Mouse (Mus musculus) urinary bladder, postnatal 25 days (tissue): ENCODE measurements around the gene Pam16.
A peak's percentile ranks its signal among the peaks of the same experiment; 100 is the strongest.

Experiments used
- DNase-seq: peaks from one replicate; pipeline ENCODE4 v3.0.0; 2022; ENCODE audit warnings: low spot score

Pam16 gene

GRCm38 (mm10) chr16:4646831-4647230, 22.0 kb upstream of the Pam16 start:
- no peak for DNase-seq

DNA sequence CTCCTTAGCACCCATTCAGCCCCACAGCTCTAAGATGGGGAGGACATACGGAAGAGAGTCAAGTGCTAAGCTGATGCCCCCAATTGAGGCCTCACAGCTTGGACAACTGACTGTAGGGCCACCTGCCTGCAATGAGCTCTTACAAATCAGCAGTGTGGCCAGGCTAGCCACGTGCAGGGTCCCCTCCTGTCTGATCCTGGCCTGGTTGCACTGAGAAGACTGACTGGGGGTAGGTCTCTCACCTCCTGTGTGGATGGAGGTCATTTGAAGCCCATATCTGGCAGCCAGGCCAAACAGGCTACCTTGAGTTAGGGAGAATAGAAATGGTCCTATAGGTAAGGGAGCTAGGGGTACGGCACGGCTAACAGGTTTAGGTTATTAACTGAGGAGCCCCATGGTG, 21.1 kb upstream of the Pam16 start:
- DNase-seq: no peak

- peak; percentile 61 for DNase-seq
Measured at GRCm38 (mm10) chr16:4643670-4644419, 19.1 kb upstream of the Pam16 start.

DNA sequence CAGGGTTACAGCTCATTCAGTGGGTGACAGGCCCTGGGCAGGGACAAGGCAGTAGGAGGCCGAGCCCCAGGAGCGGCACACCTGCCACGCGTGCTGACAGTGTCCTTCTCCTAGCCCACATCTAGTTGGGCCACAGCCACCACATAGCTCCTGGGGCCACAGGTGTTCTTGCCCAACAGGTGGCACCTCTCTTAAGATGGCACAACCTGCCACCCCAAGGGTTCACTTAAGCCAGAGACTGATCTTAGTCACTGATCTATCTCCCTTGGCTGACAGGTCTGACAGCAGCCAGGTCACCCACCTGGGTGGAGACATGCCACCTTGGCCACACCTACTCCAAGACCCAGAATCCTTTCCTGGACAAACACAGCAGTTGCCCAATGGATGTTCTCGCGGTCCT, 18.1 kb upstream of the Pam16 start:
- DNase-seq: no peak

DNA sequence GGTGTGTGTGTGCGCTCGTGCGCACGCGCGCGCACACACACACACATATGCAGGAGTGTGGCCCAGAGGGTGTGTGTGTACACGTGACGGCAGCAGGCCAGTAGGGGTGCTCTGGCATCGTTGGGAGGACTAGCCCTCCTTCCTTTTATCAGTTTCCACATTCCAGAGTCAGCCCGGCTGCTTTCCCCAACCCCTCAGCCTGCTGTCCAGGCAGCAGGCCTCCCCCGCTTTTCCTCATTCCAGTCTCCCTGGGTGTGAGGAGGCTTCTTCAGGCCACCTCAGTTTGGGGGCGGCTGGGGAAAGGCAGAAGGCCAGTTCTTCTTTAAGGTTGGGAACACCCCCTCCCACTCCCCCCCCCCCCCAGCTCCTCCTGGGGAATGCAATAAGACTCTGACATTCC, 17.4 kb upstream of the Pam16 start:
- DNase-seq: peak; percentile 53

DNA sequence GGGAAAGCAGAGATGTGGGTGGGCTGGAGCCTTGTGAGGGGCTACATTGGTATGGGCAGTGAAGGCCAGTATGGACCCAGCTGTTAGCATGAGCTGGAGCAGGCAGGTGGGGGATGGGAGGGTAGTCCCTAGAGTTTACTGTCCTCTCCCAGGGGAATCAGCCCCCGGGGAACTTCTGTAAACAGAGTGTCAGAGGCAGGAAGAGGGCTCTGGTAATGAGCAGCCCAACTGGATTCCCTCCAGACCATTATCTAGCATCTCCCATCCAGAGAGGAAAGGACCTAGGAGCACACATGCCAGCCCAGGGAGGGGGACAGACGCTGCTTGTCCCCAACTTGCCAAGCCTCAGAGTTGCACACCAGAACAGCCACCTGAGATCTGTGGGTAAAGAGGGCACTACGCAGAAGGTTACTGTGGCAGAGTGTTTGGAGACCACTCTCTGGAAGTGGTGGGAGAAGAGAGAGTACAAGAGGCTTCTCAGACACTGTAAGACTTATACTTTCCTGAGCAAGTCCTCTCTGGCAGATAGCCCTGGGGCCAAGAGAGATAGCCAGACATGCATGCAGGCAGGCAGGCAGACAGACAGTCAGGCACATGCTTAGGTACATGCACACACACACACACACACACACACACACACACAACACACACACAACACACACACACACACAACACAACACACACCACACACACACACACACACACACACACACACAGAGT, 16.5 kb upstream of the Pam16 start:
- no peak for DNase-seq

- DNase-seq: no peak
Measured at GRCm38 (mm10) chr16:4640267-4641005, 15.6 kb upstream of the Pam16 start.

DNA sequence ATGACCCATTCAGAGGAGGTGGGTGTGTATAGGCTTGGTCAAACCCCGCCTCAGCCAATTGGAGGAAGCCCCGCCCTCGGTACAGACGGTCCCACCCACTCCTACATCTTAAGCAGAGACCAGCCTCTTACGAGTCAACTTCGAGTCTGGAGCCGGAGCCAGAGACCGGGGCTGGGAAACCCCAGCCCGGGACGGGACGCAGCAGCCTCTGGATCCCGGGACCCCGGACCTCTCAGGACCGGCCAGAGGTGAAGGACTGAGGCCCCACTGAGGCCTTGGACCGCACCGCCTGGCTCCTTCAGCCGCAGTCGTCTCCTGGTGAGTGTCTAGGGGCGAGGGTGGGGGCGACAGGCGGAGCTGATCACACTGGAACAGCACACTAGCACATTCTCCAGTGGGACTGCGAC, 15.0 kb upstream of the Pam16 start, which contains the start of the genes Vasn and Dnaja3:
Vasn (plus strand) TSS at position 111 of the 407 bp plus-strand sequence.
Dnaja3 (plus strand) TSS at position 159 of the 407 bp plus-strand sequence.
- peak; percentile 81 for DNase-seq

- DNase-seq: no peak
Measured at GRCm38 (mm10) chr16:4638891-4639390, 14.2 kb upstream of the Pam16 start.

- no peak for DNase-seq
Measured at GRCm38 (mm10) chr16:4635760-4636159, 11.0 kb upstream of the Pam16 start.

GRCm38 (mm10) chr16:4634681-4635080, 9.9 kb upstream of the Pam16 start:
- no peak for DNase-seq

DNA sequence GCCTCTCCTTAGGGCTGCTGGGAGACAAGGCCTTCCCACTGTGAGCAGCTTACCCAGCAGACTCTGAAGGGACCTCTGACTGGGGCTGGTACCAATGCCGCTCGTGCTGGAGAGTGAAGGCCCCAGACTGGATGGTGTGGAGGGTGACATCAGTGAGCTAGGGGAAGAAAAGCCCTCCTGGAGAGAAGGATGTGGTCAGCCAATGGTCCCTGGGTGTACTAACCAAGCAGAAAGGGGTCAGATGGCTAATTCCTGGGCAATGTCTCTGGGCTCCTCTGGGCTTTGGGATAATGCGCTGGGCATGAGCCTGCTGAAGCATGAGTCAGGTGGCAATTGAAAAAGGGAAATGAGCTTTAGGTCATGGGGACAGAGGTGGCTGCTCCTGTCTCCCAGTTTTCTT, 8.9 kb upstream of the Pam16 start:
- no peak for DNase-seq

DNA sequence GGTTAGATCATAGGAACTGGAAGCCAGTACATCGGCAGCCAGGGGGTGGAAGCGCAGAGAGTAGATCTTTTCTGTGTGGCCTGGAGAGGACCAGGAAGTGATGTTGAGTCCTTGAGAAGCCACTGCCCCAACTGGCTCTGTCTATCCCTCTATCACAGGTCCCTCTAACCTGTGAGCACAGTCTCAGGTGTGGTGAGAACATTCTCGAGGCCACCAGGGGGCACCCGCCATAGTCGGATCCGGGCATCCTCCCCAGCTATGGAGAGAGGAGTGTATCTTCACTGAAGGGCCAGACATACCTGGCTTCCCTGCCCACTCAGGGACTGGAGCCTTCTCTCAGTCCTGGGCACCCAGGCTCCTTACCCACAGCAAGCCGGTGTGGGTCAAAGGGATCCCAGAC, 7.3 kb upstream of the Pam16 start:
- DNase-seq: peak; percentile 56

GRCm38 (mm10) chr16:4629950-4630349, 5.2 kb upstream of the Pam16 start:
- peak; percentile 81 for DNase-seq

GRCm38 (mm10) chr16:4628898-4629419, 4.2 kb upstream of the Pam16 start:
- DNase-seq: no peak

DNA sequence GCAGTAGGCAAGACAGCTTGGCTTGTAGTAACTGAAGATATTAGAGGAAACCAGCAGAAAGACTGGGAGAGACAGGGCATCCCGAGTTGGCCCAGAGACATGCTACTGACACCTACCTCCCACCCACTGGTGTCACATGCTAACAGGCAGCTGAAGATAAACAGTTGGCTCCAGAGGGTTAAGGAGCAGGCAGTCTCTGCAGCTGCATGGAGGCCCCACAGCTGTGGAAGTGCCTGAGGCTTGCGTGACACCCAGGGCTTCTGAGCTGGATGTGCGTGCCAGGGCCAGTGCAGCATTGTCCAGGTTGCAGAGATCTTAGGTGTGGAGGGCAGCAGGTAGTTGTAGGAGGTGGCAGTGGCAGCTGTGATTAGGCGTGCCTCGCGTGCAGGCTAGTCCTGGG, 2.3 kb upstream of the Pam16 start:
- DNase-seq: no peak

- DNase-seq: no peak
Measured at GRCm38 (mm10) chr16:4624074-4624473, 714 bp downstream of the Pam16 start.

- DNase-seq: no peak
Measured at GRCm38 (mm10) chr16:4616829-4617228, 8.0 kb downstream of the Pam16 start.

DNA sequence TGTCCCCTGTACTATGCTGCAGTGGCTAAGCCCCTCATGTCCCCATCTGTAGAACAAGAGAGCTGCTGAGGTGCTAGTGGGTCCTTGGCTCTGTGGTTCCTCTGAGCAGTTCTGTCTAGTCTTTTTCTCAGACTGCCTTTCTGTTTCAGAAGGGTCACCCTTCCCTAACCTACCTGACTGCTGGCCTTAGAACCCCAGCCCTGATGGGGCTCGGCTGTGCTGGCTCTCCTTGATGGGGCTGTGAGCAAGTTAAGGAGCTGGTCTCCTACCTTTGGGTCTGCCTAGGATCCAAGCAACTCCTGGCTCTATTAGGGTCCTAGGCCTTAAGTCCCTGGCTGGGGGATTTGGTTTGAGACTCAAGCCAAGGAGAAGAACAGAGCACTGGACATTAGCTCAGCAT, 9.5 kb downstream of the Pam16 start:
- DNase-seq: no peak

DNA sequence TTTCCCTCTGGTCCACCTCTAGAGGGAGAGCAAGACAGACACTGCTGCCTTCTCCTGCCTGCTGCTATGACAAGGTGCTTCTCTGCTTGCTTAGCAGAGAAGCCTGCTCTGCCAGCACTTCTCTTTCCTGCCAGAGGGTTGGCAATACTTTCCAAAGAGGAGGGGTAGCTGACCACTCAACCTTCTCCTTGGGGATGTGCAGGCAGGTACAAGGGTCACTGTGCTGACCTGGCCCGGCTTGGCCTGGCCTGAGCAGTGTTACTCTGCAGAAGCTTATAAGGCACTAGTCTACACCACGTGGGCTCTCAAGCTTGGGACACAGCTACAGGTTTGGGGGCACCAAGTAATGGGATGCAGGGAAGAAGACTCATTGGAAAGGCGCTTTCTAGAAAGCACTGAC, 10.1 kb downstream of the Pam16 start:
- no peak for DNase-seq

DNA sequence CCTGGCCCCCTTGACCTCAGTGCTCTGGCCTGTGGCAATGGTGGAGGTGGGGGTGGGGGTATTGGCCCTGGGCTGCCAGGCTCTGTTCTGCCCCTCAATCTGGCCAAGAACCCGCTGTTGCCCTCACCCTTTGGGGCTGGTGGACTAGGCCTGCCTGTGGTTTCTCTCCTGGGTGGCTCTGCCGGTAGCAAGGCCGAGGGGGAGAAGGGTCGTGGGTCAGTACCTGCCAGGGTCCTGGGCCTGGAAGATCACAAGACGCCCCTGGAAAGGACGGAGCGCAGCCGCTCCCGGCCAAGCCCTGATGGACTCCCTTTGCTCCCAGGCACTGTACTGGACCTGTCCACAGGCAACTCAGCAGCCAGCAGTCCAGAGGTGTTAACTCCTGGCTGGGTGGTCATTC, 11.1 kb downstream of the Pam16 start:
- DNase-seq: no peak

- DNase-seq: no peak
Measured at GRCm38 (mm10) chr16:4611676-4612075, 13.1 kb downstream of the Pam16 start.
